Mouse (Mus musculus) embryonic facial prominence, embryonic 13.5 days (tissue): ENCODE results near the gene Rps27l. TPM values are rescaled to one million over a fixed set of nuclear protein-coding genes. Genes with fewer than 3 reads are reported as not detected.
A peak's percentile ranks its signal among the peaks of the same experiment; 100 is the strongest.

Experiments
- ATAC-seq: fragments of 200-750 bp; cut with Nextera tagmentation; 2 replicates; pipeline ENCODE4 v1.8.0; 2017; ENCODE audit warnings: low read depth; ENCODE audit not compliant: insufficient number of reproducible peaks, insufficient read depth, low FRiP score, low TSS enrichment
- H3K27ac ChIP-seq: fragments of 300-500 bp; sonication (generic); 2 replicates; pipeline ENCODE4 v1.5.1; 2015; ENCODE audit warnings: moderate library complexity, mild to moderate bottlenecking, inconsistent platforms
- H3K27me3 ChIP-seq: fragments of 300-500 bp; sonication (generic); 2 replicates; pipeline ENCODE4 v1.6.1; 2015; ENCODE audit warnings: mild to moderate bottlenecking, inconsistent platforms
- H3K36me3 ChIP-seq: fragments of 300-500 bp; sonication (generic); 2 replicates; pipeline ENCODE4 v1.6.1; 2015; ENCODE audit warnings: mild to moderate bottlenecking, inconsistent platforms
- H3K4me1 ChIP-seq: fragments of 300-500 bp; sonication (generic); 2 replicates; pipeline ENCODE4 v1.6.1; 2015; ENCODE audit warnings: inconsistent platforms
- H3K4me2 ChIP-seq: fragments of 300-500 bp; sonication (generic); 2 replicates; pipeline ENCODE4 v1.6.1; 2015; ENCODE audit warnings: moderate library complexity, mild to moderate bottlenecking, inconsistent platforms
- H3K4me3 ChIP-seq: fragments of 300-500 bp; sonication (generic); 2 replicates; pipeline ENCODE4 v1.5.1; 2015; ENCODE audit warnings: mild to moderate bottlenecking, inconsistent platforms
- H3K9ac ChIP-seq: fragments of 300-500 bp; sonication (generic); 2 replicates; pipeline ENCODE4 v1.6.1; 2015; ENCODE audit warnings: mild to moderate bottlenecking, inconsistent platforms
- H3K9me3 ChIP-seq: fragments of 300-500 bp; sonication (generic); 2 replicates; pipeline ENCODE4 v1.6.1; 2016; ENCODE audit warnings: inconsistent platforms
- WGBS: fragments of 180-500 bp; shearing (Covaris S2); methylation state at CpG from one replicate; pipeline ENCODE4 v1.1.7; 2015; ENCODE audit warnings: mixed read lengths; 5-methylcytosine and 5-hydroxymethylcytosine counted together
- polyA plus RNA-seq: library from polyadenylated mRNA; unstranded; fragments of >200 nt; fragmentation: Nextera tagmentation; extraction: Ambion mirVana; gene quantifications from 2 replicates; pipeline ENCODE4 v1.2.1, GENCODE M21; 2015

Gene Rps27l
- polyA plus RNA-seq: 725 and 760 TPM in 2 replicates

- Histone ChIP-seq H3K27ac (peak within 1 kb of the TSS; percentile 96), H3K27me3 (no peaks in the 10 kb centered on the region), H3K4me3 (peak within 1 kb of the TSS; percentile 90), H3K9me3 (no peaks in the 10 kb centered on the region), H3K9ac (peak within 1 kb of the TSS; percentile 97), H3K4me1 (peaks cover 10% of the 10 kb centered on the region; the same call in 1 of the 2 replicates), H3K4me2 (peak within 1 kb of the TSS; percentile 68), H3K36me3 (peaks cover 12% of the 10 kb centered on the region)
- ATAC-seq: peak; percentile 94
- WGBS: under 1% methylated on average over 77 of the region's 77 CpGs
Measured at GRCm38 (mm10) chr9:66945647-66946641, at the start of gene Rps27l. Rps27l (plus strand) TSS chr9:66946086.

DNA sequence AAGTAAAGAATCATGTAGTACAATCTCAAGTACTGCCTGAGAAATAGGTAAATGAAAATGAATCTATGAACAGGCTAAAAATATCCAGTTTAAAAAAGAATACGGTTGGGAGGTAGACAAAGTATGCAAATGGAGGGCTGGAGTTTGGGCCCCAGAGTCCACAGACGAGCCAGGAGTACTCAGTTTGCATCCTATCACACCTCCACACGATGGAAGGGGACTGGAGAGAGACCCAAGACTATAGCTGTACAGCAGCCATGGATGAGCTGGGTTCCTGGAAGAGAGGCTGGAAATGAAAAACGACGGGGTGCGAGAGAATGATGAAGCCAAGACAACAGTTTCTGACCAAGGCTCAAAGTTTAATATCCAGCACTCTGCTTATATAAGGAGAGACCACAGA is 48.9 kb upstream of the Rps27l start:
- Histone ChIP-seq H3K9me3 (no peaks in the 10 kb centered on the region), H3K9ac (no peak overlapping the region), H3K4me1 (peaks cover 5% of the 10 kb centered on the region; the same call in 1 of the 2 replicates), H3K27ac (no peak overlapping the region), H3K4me3 (no peak overlapping the region), H3K27me3 (no peaks in the 10 kb centered on the region), H3K36me3 (no peaks in the 10 kb centered on the region), H3K4me2 (no peak overlapping the region)
- WGBS: 66% methylated on average over 6 of the region's 6 CpGs
- ATAC-seq: no peak

- Histone ChIP-seq H3K9me3 (no peaks in the 10 kb centered on the region), H3K27me3 (no peaks in the 10 kb centered on the region), H3K36me3 (no peaks in the 10 kb centered on the region), H3K27ac (no peak overlapping the region), H3K4me1 (peaks cover 5% of the 10 kb centered on the region; the same call in 1 of the 2 replicates), H3K4me3 (no peak overlapping the region), H3K9ac (no peak overlapping the region), H3K4me2 (no peak overlapping the region)
- ATAC-seq: no peak
- 68% methylated on average over 6 of the region's 6 CpGs for WGBS
Measured at GRCm38 (mm10) chr9:66897851-66898250, 48.0 kb upstream of the Rps27l start.

DNA sequence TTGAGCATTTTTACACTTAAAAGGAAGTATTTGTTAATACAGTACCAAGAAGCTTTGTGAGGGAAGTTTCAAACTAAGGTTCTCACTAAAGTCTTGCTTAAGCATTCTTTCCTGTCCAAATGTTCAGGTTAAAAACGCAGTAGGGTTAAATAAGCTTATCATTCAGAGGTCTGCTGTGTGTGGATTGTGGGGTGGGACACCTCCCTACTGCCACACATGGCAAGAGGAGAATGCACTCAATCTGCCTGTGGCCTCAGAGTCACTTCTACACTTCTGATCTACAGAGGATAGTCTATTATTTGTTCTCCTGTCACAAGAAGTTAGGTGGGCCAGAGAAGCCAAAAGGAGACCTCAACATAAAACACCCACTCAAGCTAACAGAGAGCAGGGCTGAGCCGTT is 46.8 kb upstream of the Rps27l start:
- Histone ChIP-seq H3K36me3 (no peaks in the 10 kb centered on the region), H3K27ac (no peak overlapping the region), H3K4me2 (no peak overlapping the region), H3K4me3 (no peak overlapping the region), H3K9me3 (no peaks in the 10 kb centered on the region), H3K4me1 (peaks cover 5% of the 10 kb centered on the region; the same call in 1 of the 2 replicates), H3K9ac (no peak overlapping the region), H3K27me3 (no peaks in the 10 kb centered on the region)
- WGBS: 86% methylated on average over 2 of the region's 2 CpGs
- no peak for ATAC-seq

DNA sequence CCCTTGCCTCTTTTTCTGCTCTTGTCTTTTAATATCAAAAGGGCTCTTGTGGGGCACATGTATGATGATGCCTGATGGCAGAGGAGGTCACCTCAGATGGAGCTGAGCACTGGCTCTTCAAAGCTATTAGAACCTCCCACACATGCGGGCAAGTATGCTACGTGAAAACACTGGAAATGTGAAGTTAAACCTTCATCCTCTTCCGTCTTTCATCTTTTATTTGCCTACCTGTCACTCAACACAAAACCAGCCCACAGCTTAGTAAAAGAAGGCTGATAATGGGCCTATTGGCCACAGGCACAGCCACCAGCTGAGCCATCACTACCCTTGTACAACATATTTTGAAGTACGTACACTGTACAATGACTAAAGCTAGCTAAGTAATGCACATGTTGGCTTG is 46.4 kb upstream of the Rps27l start:
- Histone ChIP-seq H3K4me1 (peaks cover 5% of the 10 kb centered on the region; the same call in 1 of the 2 replicates), H3K9ac (no peak overlapping the region), H3K9me3 (no peaks in the 10 kb centered on the region), H3K27me3 (no peaks in the 10 kb centered on the region), H3K27ac (no peak overlapping the region), H3K4me2 (no peak overlapping the region), H3K36me3 (no peaks in the 10 kb centered on the region), H3K4me3 (no peak overlapping the region)
- ATAC-seq: no peak
- WGBS: 77% methylated on average over 4 of the region's 4 CpGs

DNA sequence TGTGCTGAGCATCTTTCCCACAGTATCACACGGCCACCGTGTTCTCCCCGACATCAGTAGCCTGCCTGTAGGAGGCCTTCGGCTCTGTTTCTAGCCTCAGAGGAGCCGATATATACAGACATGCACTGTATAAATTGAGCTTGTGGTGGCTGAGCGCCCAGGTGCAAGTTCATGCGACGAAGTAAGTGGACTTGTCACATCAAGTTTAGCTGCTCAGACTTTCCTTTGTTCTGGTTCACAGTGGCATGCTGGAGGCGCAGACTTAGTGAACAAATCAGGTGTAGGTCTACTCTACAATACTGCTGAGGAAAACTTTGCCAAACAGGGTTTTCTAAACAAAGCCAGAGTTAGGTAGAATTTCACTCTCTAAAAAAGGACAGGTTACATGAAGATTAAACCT is 39.9 kb upstream of the Rps27l start:
- Histone ChIP-seq H3K9me3 (no peaks in the 10 kb centered on the region), H3K9ac (no peak overlapping the region), H3K4me3 (no peak overlapping the region), H3K4me2 (no peak overlapping the region), H3K36me3 (no peaks in the 10 kb centered on the region), H3K27ac (peak overlapping the region; percentile 63; the same call in 1 of the 2 replicates), H3K4me1 (peaks cover 12% of the 10 kb centered on the region), H3K27me3 (no peaks in the 10 kb centered on the region)
- 54% methylated on average over 9 of the region's 9 CpGs for WGBS
- peak; percentile 52; the same call in 1 of the 2 replicates for ATAC-seq

- Histone ChIP-seq H3K27me3 (no peaks in the 10 kb centered on the region), H3K27ac (0 out of 2 replicates have a peak overlapping the region, but pooled peaks have one; percentile 63), H3K4me3 (no peak overlapping the region), H3K9ac (no peak overlapping the region), H3K4me1 (peaks cover 12% of the 10 kb centered on the region), H3K9me3 (no peaks in the 10 kb centered on the region), H3K4me2 (no peak overlapping the region), H3K36me3 (no peaks in the 10 kb centered on the region)
- no peak for ATAC-seq
- WGBS: 78% methylated on average over 8 of the region's 8 CpGs
Measured at GRCm38 (mm10) chr9:66907126-66907525, 38.8 kb upstream of the Rps27l start.

DNA sequence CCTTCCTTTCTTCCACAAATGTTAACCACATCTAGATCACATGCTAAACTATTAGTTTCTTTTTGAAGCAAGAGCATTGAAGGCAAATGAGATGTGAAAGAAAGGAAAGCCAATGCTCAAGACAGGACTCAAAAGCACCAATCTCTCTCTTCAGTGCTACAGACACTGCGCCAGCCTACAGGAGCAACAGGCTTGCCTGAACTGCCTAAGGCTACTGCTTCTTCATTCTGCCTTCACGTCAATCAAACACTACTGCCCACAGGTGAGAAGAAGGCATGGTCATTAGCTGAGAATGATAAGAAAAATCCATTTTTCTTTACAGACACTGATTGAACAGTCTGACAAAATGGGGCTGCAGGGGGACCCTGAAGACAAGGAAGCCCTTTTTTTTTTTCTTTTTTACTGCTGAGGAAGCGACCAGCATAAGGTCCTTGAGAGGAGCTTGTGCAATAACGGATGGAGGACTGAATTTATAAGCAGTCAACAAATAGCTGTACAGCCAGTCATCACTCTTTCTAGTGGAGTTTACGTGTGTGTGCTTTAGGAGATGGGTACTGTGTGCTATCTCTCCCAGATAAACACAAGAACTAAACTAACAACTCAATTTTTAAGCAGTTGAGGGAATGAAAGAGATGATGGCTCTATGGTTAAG is 38.0 kb upstream of the Rps27l start:
- H3K27ac ChIP-seq: no peak overlapping the region
- H3K4me1 ChIP-seq: peaks cover 12% of the 10 kb centered on the region
- no peaks in the 10 kb centered on the region for H3K36me3 ChIP-seq
- no peaks in the 10 kb centered on the region for H3K27me3 ChIP-seq
- ATAC-seq: no peak
- WGBS: 80% methylated on average over 5 of the region's 5 CpGs
- H3K4me3 ChIP-seq: no peak overlapping the region
- H3K9me3 ChIP-seq: no peaks in the 10 kb centered on the region
- H3K9ac ChIP-seq: no peak overlapping the region
- no peak overlapping the region for H3K4me2 ChIP-seq

DNA sequence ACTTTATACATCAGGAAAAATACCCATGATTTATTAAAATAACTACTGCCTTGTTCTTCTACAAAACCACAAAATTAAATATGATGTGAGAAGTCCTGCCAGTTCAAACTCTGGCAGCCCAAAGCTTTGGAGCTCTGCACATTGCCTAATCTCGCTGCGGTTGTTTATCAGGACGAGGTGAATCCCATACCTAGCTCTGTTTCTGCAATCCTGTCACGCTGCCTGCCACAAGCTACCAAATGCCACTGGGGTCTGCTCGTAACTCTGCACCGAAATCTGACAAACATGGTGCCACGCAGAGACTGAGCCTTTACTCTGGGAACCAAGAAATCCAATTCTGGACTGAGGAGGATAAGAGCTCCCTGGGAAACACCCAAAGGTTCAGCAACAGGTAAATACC is 36.0 kb upstream of the Rps27l start:
- Histone ChIP-seq H3K4me3 (no peak overlapping the region), H3K27me3 (no peaks in the 10 kb centered on the region), H3K27ac (no peak overlapping the region), H3K4me1 (peaks cover 13% of the 10 kb centered on the region), H3K36me3 (no peaks in the 10 kb centered on the region), H3K9me3 (no peaks in the 10 kb centered on the region), H3K4me2 (no peak overlapping the region), H3K9ac (no peak overlapping the region)
- 73% methylated on average over 7 of the region's 7 CpGs for WGBS
- no peak for ATAC-seq

DNA sequence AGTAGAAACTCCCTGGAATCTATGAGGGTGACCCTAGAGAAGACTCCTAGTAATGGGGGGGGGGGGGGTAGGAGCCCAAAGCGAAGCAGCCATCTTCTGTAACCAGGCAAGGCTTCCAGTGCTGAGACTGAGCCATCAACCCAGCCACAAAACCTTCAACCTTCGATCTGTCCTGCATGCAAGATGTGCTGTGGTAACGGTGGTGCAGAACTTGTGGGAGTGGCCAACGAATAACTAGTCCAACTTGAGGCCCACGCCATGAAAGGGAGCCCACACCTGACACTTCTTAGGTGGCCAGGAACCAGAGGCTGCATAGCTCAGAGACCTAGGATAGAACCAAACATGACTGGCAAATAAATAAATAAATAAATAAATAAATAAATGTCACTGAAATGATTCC is 35.2 kb upstream of the Rps27l start:
- Histone ChIP-seq H3K4me1 (peaks cover 19% of the 10 kb centered on the region), H3K4me3 (no peak overlapping the region)
- WGBS: 82% methylated on average over 5 of the region's 5 CpGs

DNA sequence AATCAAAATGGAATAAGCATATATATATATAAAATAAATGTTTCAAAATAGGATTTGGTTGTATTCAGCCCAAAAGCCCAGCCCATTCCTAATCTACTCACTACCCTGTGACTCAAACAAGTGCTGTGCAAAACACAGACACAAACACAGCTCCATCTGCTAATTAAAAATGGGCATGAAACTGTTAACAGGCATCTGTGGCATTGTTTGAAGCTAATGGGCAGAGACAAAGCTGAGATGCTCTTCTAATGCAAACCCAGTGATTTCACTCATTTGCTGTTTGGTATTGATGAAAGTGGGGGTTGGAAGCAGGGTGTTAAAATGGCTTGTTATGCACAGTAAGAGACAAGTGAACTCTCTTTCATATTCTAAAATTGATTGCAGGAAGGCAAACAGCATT is 33.6 kb upstream of the Rps27l start:
- ATAC-seq: no peak

More for the DNA sequence above, 35.2 kb upstream of the Rps27l start:
- Histone ChIP-seq H3K27ac (no peak overlapping the region), H3K27me3 (no peaks in the 10 kb centered on the region), H3K9me3 (no peaks in the 10 kb centered on the region), H3K9ac (no peak overlapping the region), H3K4me2 (no peak overlapping the region), H3K36me3 (no peaks in the 10 kb centered on the region)
- no peak for ATAC-seq

More for the DNA sequence above, 33.6 kb upstream of the Rps27l start:
- no peak overlapping the region for H3K4me2 ChIP-seq
- no peaks in the 10 kb centered on the region for H3K9me3 ChIP-seq
- H3K27ac ChIP-seq: no peak overlapping the region
- no peak overlapping the region for H3K4me3 ChIP-seq
- H3K36me3 ChIP-seq: no peaks in the 10 kb centered on the region
- H3K4me1 ChIP-seq: peaks cover 20% of the 10 kb centered on the region
- H3K9ac ChIP-seq: no peak overlapping the region
- no peaks in the 10 kb centered on the region for H3K27me3 ChIP-seq
